Comparison of ENCODE assay signal across 10 mouse cellular contexts in the genomic region with DNA sequence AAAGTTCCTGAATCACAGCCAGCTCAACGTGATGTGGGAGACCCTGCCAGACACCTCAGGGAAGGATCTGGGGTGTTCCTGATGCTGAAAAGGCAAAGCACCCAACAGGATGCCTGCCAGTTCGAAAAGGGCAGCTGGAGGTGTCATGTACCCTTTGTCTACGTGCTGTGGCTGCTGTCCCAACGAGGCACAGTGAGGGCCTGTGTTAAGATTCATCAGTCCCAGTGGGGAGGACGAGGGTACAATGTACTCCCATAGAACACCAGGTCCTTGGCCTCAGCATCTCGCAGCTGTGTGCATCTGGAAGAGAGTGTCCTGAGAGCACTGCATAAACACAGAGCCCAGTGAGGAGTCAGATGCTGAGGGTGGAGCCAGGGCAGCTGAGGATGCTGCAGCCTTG.
A peak's percentile ranks its signal among the peaks of the same experiment; 100 is the strongest.
DNase-seq lines count a peak whose midpoint lies in the region; ATAC-seq lines count a peak whose summit lies in the region.
"Had no signal": no experiment of that assay in that cellular context is flagged by ENCODE, and none has a peak within 500 bp of the region (broad histone marks: within the 10 kb centered on the region; RNA-seq: fewer than 3 reads in every experiment).

No protein-coding gene starts in this region.

- no peak overlapping the region for H3K4me3 ChIP-seq in heart, embryonic 10.5 days
- no peak overlapping the region for H3K4me3 ChIP-seq in intestine, embryonic 15.5 days (replicated peaks)
- H3K4me3 ChIP-seq in hindbrain, embryonic 13.5 days: no peak overlapping the region
- no peak overlapping the region for H3K4me3 ChIP-seq in midbrain, embryonic 13.5 days (replicated peaks)
- H3K4me3 ChIP-seq: hindbrain, embryonic 12.5 days; limb, embryonic 13.5 days had no signal

- H3K4me1 ChIP-seq in heart, embryonic 10.5 days: 0 out of 2 replicates have a peak, but pooled peaks cover 2% of the 10 kb centered on the region
- no peaks in the 10 kb centered on the region; the same call in 1 of the 2 replicates for H3K4me1 ChIP-seq in intestine, embryonic 15.5 days (replicated peaks)
- H3K4me1 ChIP-seq in hindbrain, embryonic 13.5 days (replicated peaks): no peaks in the 10 kb centered on the region
- H3K4me1 ChIP-seq in midbrain, embryonic 13.5 days (replicated peaks): no peaks in the 10 kb centered on the region
- H3K4me1 ChIP-seq: hindbrain, embryonic 12.5 days had no signal

- peak; percentile 99 for DNase-seq in heart, adult 11 months
- DNase-seq in heart, embryonic 10.5 days (ENCODE audit: low spot score): no peak
- DNase-seq in frontal cortex, postnatal 14 days (ENCODE audit: low spot score in 2 of 2): peak; percentile 13 to 48
- peak; percentile 23 for DNase-seq in lung, postnatal 10 days

- no peaks in the 10 kb centered on the region for H3K9me3 ChIP-seq in heart, embryonic 10.5 days
- H3K9me3 ChIP-seq in intestine, embryonic 15.5 days: no peaks in the 10 kb centered on the region
- no peaks in the 10 kb centered on the region for H3K9me3 ChIP-seq in hindbrain, embryonic 13.5 days
- H3K9me3 ChIP-seq in midbrain, embryonic 13.5 days: no peaks in the 10 kb centered on the region
- H3K9me3 ChIP-seq: hindbrain, embryonic 12.5 days; limb, embryonic 13.5 days had no signal

- no peak overlapping the region for H3K4me2 ChIP-seq in intestine, embryonic 15.5 days (replicated peaks)
- H3K4me2 ChIP-seq in hindbrain, embryonic 13.5 days: no peak overlapping the region
- no peak overlapping the region for H3K4me2 ChIP-seq in midbrain, embryonic 13.5 days (replicated peaks)
- H3K4me2 ChIP-seq: hindbrain, embryonic 12.5 days; limb, embryonic 13.5 days had no signal

- peak; percentile 86 for ATAC-seq in intestine, embryonic 15.5 days
- no peak for ATAC-seq in megakaryocyte-erythroid progenitor cell, adult 5-6 weeks (replicated peaks; ENCODE audit: low FRiP score, low TSS enrichment, poor library complexity, severe bottlenecking)
- no peak for ATAC-seq in hindbrain, embryonic 13.5 days (ENCODE audit: low FRiP score)
- ATAC-seq in midbrain, embryonic 13.5 days: no peak

- H3K27me3 ChIP-seq in heart, embryonic 10.5 days (ENCODE audit: insufficient read depth, poor library complexity, severe bottlenecking): no peaks in the 10 kb centered on the region
- no peaks in the 10 kb centered on the region for H3K27me3 ChIP-seq in intestine, embryonic 15.5 days (replicated peaks)
- peaks cover 72% of the 10 kb centered on the region for H3K27me3 ChIP-seq in hindbrain, embryonic 13.5 days
- H3K27me3 ChIP-seq in midbrain, embryonic 13.5 days: peaks cover 7% of the 10 kb centered on the region
- H3K27me3 ChIP-seq: limb, embryonic 13.5 days had no signal

- no peaks in the 10 kb centered on the region for H3K36me3 ChIP-seq in heart, embryonic 10.5 days
- no peaks in the 10 kb centered on the region for H3K36me3 ChIP-seq in intestine, embryonic 15.5 days
- no peaks in the 10 kb centered on the region for H3K36me3 ChIP-seq in hindbrain, embryonic 13.5 days
- no peaks in the 10 kb centered on the region for H3K36me3 ChIP-seq in midbrain, embryonic 13.5 days
- H3K36me3 ChIP-seq: hindbrain, embryonic 12.5 days; limb, embryonic 13.5 days had no signal

- WGBS in heart, embryonic 10.5 days: 67% methylated on average over 6 of the region's 6 CpGs
- 57% methylated on average over 6 of the region's 6 CpGs for WGBS in intestine, embryonic 15.5 days
- WGBS in hindbrain, embryonic 13.5 days: 41% methylated on average over 6 of the region's 6 CpGs
- WGBS in midbrain, embryonic 13.5 days: 58% methylated on average over 6 of the region's 6 CpGs

- no peak overlapping the region for H3K27ac ChIP-seq in heart, embryonic 10.5 days
- H3K27ac ChIP-seq in intestine, embryonic 15.5 days: peak overlapping the region; percentile 71
- no peak overlapping the region for H3K27ac ChIP-seq in hindbrain, embryonic 13.5 days
- no peak overlapping the region for H3K27ac ChIP-seq in midbrain, embryonic 13.5 days
- H3K27ac ChIP-seq: hindbrain, embryonic 12.5 days; limb, embryonic 13.5 days had no signal

- H3K9ac ChIP-seq in intestine, embryonic 15.5 days: no peak overlapping the region
- no peak overlapping the region for H3K9ac ChIP-seq in hindbrain, embryonic 13.5 days
- no peak overlapping the region for H3K9ac ChIP-seq in midbrain, embryonic 13.5 days (replicated peaks)
- H3K9ac ChIP-seq: hindbrain, embryonic 12.5 days; limb, embryonic 13.5 days had no signal
